Comparison of ENCODE assay signal across 10 mouse cellular contexts in the genomic region with DNA sequence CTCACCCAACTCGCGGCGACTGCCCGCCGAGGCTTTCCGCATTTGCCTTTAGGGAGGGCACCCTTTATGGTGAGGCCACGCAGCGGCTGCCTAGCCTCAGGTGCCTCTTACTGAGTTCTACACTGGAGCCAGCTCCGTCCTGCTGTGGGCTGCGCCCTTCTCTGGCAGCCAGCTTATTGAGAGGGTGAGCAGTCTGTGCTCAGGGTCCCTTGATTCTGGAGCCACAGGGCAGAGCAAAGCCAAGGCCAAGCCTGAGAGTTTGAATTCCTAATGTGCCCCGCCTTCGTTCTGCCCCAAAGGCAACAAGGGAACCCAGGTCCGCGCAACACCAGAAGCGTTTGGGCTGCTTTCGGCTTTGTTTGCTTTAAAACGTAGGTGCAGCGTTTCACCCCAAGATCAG. TPM values are rescaled to one million over a fixed set of nuclear protein-coding genes. Genes with fewer than 3 reads are reported as not detected.
DNase-seq lines count a peak whose midpoint lies in the region; ATAC-seq lines count a peak whose summit lies in the region.
"Had no signal": no experiment of that assay in that cellular context is flagged by ENCODE, and none has a peak within 500 bp of the region (broad histone marks: within the 10 kb centered on the region; RNA-seq: fewer than 3 reads in every experiment).

No protein-coding gene starts in this region.

- H3K36me3 ChIP-seq in hindbrain, embryonic 13.5 days, result no peaks in the 10 kb centered on the region
- H3K36me3 ChIP-seq in neural tube, embryonic 11.5 days (ENCODE audit: control insufficient read depth, insufficient read depth, low read length), result no peaks in the 10 kb centered on the region

- peaks cover 13% of the 10 kb centered on the region for H3K4me1 ChIP-seq in hindbrain, embryonic 13.5 days (replicated peaks)
- H3K4me1 ChIP-seq in neural tube, embryonic 11.5 days (ENCODE audit: control insufficient read depth, insufficient read depth, low read length), result peaks cover 7% of the 10 kb centered on the region; the same call in 1 of the 2 replicates

- H3K4me3 ChIP-seq in hindbrain, embryonic 13.5 days, result peak overlapping the region; percentile 14
- H3K4me3 ChIP-seq in neural tube, embryonic 11.5 days (ENCODE audit: low read depth, low read length), result no peak overlapping the region

- peak; percentile 13 for DNase-seq in kidney, adult 11 months
- no peak for DNase-seq in kidney, postnatal 14 days
- DNase-seq in embryo, embryonic 10 days (ENCODE audit: low spot score), result peak; percentile 64
- DNase-seq in neural tube, embryonic 11.5 days (ENCODE audit: low spot score), result peak; percentile 54
- no peak for DNase-seq in spleen, postnatal 36 days (ENCODE audit: low spot score in 2 of 2)
- DNase-seq in thymus, postnatal 25 days, result no peak
- no peak for DNase-seq in layer of hippocampus, adult 18-20 months (ENCODE audit: low spot score in 2 of 2)
- DNase-seq: cerebellum, adult 18-20 months had no signal

- H3K27ac ChIP-seq in hindbrain, embryonic 13.5 days, result peak overlapping the region; percentile 42; the same call in 1 of the 2 replicates
- H3K27ac ChIP-seq in neural tube, embryonic 11.5 days (ENCODE audit: low read depth, low read length), result no peak overlapping the region

- WGBS in hindbrain, embryonic 13.5 days, result 2% methylated on average over 18 of the region's 18 CpGs
- under 1% methylated on average over 18 of the region's 18 CpGs for WGBS in neural tube, embryonic 11.5 days

- H3K27me3 ChIP-seq in hindbrain, embryonic 13.5 days, result peaks cover 91% of the 10 kb centered on the region
- peaks cover 72% of the 10 kb centered on the region for H3K27me3 ChIP-seq in neural tube, embryonic 11.5 days (ENCODE audit: control insufficient read depth, insufficient read depth, low read length)

- ATAC-seq in hindbrain, embryonic 13.5 days (ENCODE audit: low FRiP score), result peak; percentile 56
- ATAC-seq in neural tube, embryonic 11.5 days (ENCODE audit: insufficient read depth, low FRiP score, low TSS enrichment), result no peak

- H3K4me2 ChIP-seq in hindbrain, embryonic 13.5 days, result peak overlapping the region; percentile 43
- peak overlapping the region; percentile 27 for H3K4me2 ChIP-seq in neural tube, embryonic 11.5 days (ENCODE audit: low read depth)

- no peak overlapping the region; the same call in 1 of the 2 replicates for H3K9ac ChIP-seq in hindbrain, embryonic 13.5 days
- H3K9ac ChIP-seq in neural tube, embryonic 11.5 days (ENCODE audit: low read length), result no peak overlapping the region

- H3K9me3 ChIP-seq in hindbrain, embryonic 13.5 days, result no peaks in the 10 kb centered on the region
- no peaks in the 10 kb centered on the region for H3K9me3 ChIP-seq in neural tube, embryonic 11.5 days (ENCODE audit: control insufficient read depth, low read length)

RNA-seq across cellular contexts. Expression of a gene that starts 41.2 kb away (rescaled TPM):
- polyA plus RNA-seq in hindbrain, embryonic 13.5 days (2015; fragmentation: Nextera tagmentation; extraction: Ambion mirVana), result 118 and 134 TPM in 2 replicates
- polyA plus RNA-seq in neural tube, embryonic 11.5 days (2014; fragmentation: Nextera tagmentation; extraction: Ambion mirVana), result 88.5 and 95.9 TPM in 2 replicates
- 10 to 100 TPM; 40.8 to 55.2 TPM for total RNA-seq in layer of hippocampus, adult 18-20 months (2021)
- total RNA-seq: MEL had no signal

Comparison
In these comparisons a context has a peak if more than half of its experiments do, and no peak if none do; other contexts are left out.
1. DNase-seq: peak in kidney, adult 11 months (single experiment), embryo, embryonic 10 days (single experiment) and neural tube, embryonic 11.5 days (single experiment); none in kidney, postnatal 14 days (single experiment), spleen, postnatal 36 days (0 of 2), thymus, postnatal 25 days (single experiment) and layer of hippocampus, adult 18-20 months (0 of 2).